Mouse (Mus musculus) lung, adult 2 months (tissue): ENCODE data around the gene Lmntd2.

ENCODE experiments used
- CTCF ChIP-seq: fragments of 200-500 bp; IDR thresholded peaks from 2 replicates; pipeline ENCODE4 v1.5.1; 2011; ENCODE audit warnings: mild to moderate bottlenecking, low read length, control low read depth; ENCODE audit not compliant: insufficient read depth
- POLR2A ChIP-seq: fragments of 200-500 bp; IDR thresholded peaks from 2 replicates; pipeline ENCODE4 v1.6.1; 2011; ENCODE audit warnings: low read depth, mild to moderate bottlenecking, control low read depth, low read length, borderline replicate concordance; ENCODE audit errors: extremely low read depth

DNA sequence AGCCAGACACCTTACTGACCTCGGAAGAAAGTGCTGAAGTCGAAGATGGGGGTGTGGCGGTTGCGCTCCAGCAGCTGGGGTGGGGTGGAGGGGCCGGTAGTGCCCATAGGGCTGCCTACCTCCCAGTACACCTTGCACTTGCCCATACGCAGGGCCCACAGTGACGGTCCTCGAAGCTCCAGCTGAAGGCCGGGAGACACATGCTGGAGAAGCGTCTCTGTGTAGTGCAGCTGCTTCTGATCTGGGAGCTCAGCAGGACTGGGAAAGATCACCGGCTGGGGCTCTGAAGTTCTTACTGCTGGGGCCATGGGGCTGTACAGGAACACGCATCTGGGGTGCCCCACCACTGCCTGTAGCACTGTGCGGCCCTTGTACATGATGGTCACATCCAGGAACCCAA is 49.8 kb upstream of the Lmntd2 start:
- TF ChIP-seq POLR2A (no peak), CTCF (no peak)
